Mouse (Mus musculus): ENCODE results near the gene Trappc3.

Gene Trappc3

DNA sequence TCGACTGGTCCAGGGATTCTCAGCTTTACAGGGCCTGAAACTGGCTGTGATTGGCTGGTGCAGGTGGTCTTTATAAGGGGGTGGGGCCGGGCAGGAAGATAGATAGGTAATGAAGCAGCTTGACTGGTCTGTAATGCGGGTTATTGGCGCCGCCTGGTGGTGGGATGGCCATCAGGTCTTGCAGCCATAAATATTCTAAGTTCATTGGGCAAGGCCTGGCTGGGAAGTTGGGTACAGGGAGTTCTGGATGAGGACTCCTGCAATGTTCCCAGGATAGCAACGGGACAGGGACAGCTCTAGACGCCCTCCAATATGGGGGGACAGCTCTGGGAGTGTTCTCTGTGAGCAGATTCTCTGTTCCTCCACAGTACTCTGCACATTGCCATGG lies 47.8 kb downstream of the Trappc3 start:
- in situ Hi-C loops (cut with MseI, MboI): loop anchor here (5.0 to 10.0 kb wide), 2 partner anchors 38 to 85 kb away; no protein-coding TSS in a partner anchor

DNA sequence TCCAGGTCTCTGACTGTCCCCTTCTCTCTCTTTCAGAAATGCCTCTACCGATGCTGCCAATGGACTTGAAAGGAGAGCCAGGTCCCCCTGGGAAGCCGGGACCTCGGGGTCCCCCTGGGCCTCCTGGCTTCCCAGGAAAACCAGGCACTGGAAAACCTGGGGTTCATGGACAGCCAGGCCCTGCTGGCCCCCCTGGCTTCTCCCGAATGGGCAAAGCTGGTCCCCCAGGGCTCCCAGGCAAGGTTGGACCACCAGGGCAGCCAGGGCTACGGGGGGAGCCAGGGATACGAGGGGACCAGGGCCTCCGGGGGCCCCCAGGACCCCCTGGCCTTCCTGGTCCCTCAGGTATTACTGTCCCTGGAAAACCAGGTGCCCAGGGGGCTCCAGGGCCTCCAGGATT lies 48.2 kb downstream of the Trappc3 start:
- in situ Hi-C loops (cut with MseI, MboI): no loop called here

DNA sequence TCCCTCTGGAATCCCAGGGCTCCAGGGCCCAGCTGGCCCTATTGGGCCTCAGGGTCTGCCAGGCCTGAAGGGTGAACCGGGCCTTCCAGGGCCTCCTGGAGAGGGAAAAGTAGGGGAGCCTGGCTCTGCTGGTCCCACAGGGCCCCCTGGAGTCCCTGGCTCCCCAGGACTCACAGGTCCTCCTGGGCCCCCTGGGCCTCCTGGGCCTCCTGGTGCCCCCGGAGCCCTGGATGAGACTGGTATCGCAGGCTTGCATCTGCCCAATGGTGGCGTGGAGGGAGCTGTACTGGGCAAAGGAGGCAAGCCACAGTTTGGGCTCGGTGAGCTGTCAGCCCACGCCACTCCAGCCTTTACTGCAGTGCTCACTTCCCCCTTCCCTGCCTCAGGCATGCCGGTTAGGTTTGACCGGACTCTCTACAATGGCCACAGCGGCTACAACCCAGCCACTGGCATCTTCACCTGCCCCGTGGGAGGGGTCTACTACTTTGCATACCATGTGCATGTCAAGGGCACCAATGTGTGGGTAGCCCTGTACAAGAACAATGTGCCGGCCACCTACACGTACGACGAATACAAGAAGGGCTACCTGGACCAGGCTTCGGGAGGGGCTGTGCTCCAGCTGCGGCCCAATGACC lies 49.6 kb downstream of the Trappc3 start:
- in situ Hi-C loops (cut with MseI, MboI): no loop called here

DNA sequence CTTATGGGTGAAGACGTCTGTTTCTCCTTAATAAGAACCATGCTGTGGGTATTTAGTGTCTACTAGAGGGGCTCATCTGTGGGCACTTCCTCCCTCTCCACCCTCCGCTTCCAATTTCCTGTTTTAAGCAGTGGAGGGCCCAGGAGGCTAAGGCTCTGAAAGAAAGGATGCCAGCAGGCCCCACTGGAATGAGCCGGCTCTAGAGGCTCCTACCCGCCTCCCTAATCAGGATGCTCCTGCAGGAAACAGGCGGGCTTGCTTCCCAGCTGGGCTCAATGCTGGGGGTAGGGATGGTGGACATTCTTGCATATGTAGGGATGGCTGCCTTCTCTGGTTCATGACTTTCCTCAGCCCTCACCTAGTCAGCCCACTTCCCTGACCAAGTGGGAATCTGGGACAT lies 51.1 kb downstream of the Trappc3 start:
- in situ Hi-C loops (cut with MseI, MboI): no loop called here

GRCm38 (mm10) chr4:126314393-126314792 lies 52.3 kb downstream of the Trappc3 start:
- in situ Hi-C loops (cut with MseI, MboI): no loop called here

DNA sequence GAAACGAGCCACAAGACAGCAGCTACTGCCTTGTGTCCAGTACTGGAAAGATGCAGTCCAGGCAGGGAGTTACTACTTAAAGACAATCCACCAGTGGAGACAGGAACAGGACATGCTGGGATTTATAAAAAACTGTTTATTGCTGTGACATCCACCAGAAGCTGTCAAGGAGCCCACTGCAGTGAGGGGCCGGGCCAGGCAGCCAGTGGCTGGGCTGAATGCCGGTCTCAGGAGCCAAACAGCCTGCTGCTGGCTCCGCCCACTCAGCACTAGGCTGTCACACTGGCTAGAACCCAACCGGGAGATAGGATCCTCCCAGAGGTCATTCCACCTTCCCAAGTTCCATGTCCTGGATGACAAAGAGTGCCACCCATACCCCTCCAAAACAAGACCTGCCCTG lies 53.8 kb downstream of the Trappc3 start:
- in situ Hi-C loops (cut with MseI, MboI): no loop called here

DNA sequence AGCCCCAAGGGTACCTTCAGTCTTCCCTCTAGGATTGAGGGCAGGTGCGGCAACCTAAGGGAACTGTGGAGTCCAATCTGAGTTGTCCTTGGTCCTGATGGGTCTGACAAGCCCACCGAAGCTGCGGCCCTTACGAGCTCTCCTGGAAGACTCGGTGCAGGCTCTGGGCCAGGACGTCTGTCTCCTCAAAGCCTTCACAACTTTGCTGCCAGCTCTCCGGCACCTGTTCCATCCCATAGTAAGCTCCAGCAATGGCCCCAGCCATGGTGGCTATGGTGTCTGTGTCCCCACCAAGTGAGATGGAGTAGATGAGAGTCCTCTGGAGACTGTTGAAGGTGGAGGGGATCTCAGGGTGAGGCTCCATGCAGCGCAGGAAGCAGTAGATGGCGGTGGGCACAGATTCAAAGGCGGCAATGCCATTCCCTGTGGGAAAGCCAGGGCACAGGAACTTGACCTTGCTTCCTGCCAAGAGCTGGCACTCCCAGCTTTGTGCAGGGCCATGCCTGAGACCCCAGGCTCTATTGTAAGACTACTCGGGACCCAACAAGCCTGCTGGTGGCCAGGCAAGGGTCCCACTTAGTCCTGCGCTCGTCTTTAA lies 54.4 kb downstream of the Trappc3 start:
- in situ Hi-C loops (cut with MseI, MboI): no loop called here

- in situ Hi-C loops (cut with MseI, MboI): no loop called here
Observed at GRCm38 (mm10) chr4:126319806-126320205, 57.7 kb downstream of the Trappc3 start.

GRCm38 (mm10) chr4:126321111-126321853 lies 59.2 kb downstream of the Trappc3 start, which contains the start of gene Adprhl2:
TSS of gene Adprhl2 (minus strand) at chr4:126321703.
- in situ Hi-C loops (cut with MseI, MboI): no loop called here

GRCm38 (mm10) chr4:126321854-126322511 lies 59.9 kb downstream of the Trappc3 start:
- in situ Hi-C loops (cut with MseI, MboI): no loop called here

GRCm38 (mm10) chr4:126322646-126323045 lies 60.5 kb downstream of the Trappc3 start:
- in situ Hi-C loops (cut with MseI, MboI): no loop called here

DNA sequence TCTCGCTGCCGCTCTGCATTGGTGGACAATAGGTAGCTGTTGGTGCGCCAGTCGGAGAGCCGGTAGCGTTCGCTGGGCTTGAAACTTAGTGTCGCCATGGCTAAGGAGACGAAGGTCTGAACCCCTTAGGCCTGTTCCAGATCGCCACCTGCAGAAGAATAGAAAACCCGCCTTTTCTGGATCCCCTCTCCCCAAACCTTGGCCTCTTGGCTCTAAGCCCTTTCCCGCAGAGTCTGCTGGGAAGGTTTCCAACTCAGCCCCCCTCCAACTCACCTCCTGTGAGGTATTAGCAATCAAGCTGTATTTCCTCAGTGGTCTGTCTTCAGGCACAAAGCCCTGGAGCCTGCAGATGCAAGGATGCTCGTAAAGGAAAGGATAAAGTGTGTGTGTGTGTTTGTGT lies 62.7 kb downstream of the Trappc3 start:
- in situ Hi-C loops (cut with MseI, MboI): no loop called here

DNA sequence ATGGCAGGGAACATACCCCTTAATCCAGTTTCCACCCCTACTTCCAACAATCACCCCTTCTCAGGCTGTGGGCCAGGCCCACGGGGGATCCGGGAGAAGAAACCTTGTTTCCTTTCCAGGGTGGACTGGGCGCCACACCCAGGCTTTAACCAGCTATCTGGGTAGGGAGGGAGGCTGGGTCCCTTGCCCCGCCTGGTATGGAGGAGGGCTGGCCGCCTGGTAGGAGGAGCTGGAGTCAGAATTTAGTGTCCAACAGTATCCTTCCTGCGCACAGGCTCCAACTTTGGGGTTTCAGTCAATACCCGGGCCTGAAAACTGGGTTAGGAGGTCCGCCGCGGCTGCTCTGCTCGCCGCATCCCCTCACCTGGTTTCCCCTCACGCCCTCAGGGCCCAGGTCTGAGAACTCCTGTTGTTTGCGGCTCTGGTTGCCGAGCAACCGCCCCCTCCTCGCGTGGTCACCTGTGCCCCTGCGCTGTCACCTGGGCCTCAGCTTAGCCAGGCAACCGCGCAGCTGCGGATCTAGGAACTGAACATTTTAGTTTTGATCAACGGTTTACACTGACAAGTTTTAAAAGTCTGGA lies 63.2 kb downstream of the Trappc3 start, which contains the start of gene Tekt2:
TSS of gene Tekt2 (minus strand) at position 408 of the 581 bp plus-strand sequence.
- in situ Hi-C loops (cut with MseI, MboI): no loop called here

All from mouse trophoblast stem cell (cell line).